Mouse (Mus musculus) brain, adult 2 months (tissue): ENCODE measurements around the gene Xpo6.

Experiments used
- DNase-seq: peaks from one replicate; pipeline ENCODE4 v3.0.0; 2011; ENCODE audit warnings: low read depth, low spot score

Xpo6 gene

GRCm38 (mm10) chr7:126080949-126081654 lies 119.2 kb downstream of the Xpo6 start:
- peak; percentile 51 for DNase-seq

DNA sequence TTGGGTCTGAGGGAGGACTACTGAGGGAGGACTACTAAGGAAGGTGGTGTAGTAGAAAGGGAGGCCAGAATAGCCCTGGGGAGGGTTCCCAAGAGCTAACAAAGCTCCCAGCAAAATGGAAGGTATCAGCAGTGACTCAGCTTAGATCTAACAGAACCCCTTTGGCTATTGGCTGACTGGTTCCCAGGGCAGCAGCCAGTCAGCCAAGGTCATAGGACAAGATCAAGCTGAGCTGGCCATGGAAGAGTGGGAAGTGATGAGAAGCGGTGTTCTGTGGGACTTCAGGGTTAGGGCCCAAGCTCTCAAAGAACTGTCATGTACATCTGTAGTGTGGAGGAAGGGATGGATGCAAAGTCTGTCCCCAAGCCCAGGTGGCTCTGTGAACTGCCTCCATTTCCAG lies 123.4 kb downstream of the Xpo6 start:
- DNase-seq, result no peak

DNA sequence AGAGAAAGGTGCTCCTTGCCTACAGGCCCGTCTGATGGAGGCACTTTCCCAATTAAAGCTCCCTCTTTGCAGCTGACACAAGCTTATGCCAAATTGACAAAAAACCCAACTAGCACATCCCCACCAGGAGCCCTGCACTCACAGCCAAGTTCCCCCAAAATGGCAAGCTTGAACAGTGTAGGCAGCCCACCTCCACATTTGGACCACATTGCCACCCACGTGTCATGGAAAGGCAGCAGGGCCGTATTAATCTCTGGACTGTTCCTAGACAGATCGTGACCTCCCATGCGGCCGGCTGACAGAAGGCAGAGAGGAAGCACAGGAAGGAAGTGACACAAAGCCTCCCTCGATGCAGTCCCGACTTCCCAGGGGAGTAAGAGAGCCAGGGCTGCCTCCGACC lies 125.2 kb downstream of the Xpo6 start:
- no peak for DNase-seq

DNA sequence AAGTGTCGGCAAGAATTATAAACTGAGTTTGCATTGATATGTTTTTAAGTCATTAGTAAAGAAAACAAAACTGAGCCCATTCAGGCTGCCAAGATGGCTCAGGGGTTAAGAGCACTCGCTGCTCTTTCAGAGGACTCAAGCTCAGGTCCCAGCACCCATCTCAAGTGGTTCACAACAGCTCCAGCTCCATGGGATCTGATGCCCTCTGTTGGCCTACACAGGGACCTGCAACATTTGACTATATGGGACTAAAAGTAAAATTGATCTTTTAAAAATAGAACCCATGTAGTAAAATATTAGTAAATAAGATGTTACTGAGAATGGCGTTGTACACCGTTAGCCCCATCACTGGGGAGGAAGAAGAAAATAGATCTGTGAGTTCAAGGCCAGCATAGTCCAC lies 130.0 kb downstream of the Xpo6 start:
- no peak for DNase-seq

- peak; percentile 82 for DNase-seq
These were observed 133.5 kb downstream of the Xpo6 start for GRCm38 (mm10) chr7:126066777-126067176.

DNA sequence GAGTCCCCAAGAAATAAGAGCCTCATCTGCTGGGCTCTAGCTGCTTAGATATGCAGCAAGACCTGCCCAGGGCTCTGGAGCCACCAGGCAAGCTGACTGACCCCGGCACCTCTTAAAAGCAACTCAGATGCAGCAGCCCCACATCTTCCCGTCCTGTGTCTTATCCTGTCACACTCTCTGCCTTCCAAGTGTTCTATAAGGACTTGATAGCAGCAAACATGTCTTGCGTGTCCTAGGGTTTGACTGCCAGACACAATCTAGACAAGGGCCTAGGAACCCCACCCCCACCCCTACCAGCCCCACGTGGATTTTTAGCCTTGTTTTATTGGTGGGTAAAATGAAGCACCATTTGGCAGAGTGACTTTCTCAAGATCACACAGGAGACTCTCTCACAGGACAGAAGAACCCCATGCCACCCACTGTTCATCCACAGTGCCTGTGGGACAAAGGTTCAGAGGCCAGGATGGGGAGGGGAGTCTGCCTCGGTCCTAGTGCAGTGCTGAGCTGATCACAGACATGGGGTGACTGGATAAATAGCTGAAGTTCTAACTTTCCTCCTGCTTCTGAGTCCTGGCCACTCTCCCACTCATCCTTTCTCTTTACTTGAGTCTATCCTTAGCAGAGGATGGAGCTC lies 134.9 kb downstream of the Xpo6 start:
- DNase-seq, result no peak

- DNase-seq, result no peak
These were observed 138.1 kb downstream of the Xpo6 start for GRCm38 (mm10) chr7:126062228-126062627.

- no peak for DNase-seq
These were observed 141.4 kb downstream of the Xpo6 start for GRCm38 (mm10) chr7:126058918-126059317.

GRCm38 (mm10) chr7:126057332-126057914 lies 142.9 kb downstream of the Xpo6 start:
- no peak for DNase-seq

GRCm38 (mm10) chr7:126054574-126054973 lies 145.7 kb downstream of the Xpo6 start:
- DNase-seq, result no peak

DNA sequence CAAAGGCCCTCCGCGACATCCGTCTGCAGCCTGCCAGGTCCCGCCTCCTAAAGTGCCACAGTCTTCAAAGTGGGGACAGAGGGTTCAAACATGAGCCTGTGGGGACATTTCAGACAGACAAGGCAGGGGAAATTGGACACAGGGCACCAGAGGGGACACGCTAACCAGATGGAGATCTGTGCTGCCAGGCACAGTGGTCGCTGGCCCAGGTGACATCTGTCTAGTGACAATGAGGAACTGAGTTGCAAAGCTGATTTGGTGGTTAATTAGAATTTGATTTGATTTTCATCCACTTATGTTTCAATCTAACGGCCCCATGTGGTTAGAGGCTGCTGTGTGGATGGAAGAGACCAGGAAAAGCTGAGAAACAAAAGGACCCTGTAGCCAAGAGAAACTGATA lies 146.7 kb downstream of the Xpo6 start:
- DNase-seq, result no peak

- no peak for DNase-seq
These were observed 148.4 kb downstream of the Xpo6 start for GRCm38 (mm10) chr7:126051910-126052309.
